Mouse (Mus musculus): ENCODE measurements around the gene Slc35g3.
A peak's percentile ranks its signal among the peaks of the same experiment; 100 is the strongest.

Slc35g3 gene

DNA sequence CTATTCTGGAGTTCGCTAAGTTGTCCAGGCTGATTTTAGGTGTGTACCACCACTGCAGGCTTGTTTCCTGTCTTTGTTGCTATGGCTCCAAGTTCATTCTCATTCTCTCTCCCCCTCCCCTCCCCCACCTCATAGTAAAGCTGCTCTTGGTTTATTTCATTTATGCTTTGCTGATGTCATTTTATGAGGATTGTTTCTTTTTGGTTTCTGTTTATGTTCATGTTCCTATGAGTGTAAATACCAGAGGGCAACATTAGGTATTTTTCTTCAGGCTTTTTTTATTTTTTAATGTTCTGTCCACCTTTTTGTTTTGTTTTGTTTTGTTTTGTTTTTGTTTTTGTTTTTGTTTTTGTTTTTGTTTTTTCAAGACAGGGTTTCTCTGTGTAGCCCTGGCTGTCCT, at the start of gene Slc35g3:
Slc35g3 (minus strand) TSS at position 101 of the 400 bp plus-strand sequence.
- DNase-seq: no peak

DNA sequence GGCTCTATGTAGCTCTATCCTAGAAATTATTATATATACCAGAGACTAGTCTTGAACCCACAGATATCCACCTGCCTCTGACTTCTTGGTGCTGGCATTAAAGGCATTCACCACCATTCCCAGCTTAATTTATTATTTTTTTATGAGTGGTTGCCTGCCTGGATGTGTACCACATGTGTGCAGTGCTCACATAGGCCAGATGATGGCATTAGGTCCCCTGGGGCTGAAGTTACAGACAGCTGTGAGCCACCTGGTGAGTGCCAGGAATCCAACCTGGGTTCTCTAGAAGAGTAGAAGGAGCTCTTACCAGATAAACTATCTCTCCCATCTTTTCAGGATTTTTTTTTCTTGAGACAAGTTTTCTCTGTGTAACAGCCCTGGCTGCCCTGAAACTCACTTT, 48.5 kb upstream of the Slc35g3 start:
- DNase-seq: no peak

DNA sequence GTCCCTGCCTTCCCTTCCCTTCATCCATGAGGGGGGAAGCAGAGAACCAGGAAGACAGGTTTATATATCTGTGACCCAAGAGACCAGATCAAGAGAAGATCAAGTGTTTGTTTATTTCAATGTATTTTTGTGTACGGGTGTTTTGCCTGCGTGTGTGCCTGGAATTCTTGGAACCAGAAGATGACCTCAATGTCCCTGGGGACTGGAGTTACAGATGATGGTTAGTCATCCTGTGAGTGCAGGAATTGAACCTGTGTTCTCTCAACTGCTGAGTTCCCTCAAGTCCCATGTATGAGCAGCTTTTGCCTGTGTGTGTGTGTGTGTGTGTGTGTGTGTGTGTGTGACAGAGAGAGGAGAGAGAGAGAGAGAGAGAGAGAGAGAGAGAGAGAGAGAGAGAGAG, 45.9 kb upstream of the Slc35g3 start:
- no peak for DNase-seq

DNA sequence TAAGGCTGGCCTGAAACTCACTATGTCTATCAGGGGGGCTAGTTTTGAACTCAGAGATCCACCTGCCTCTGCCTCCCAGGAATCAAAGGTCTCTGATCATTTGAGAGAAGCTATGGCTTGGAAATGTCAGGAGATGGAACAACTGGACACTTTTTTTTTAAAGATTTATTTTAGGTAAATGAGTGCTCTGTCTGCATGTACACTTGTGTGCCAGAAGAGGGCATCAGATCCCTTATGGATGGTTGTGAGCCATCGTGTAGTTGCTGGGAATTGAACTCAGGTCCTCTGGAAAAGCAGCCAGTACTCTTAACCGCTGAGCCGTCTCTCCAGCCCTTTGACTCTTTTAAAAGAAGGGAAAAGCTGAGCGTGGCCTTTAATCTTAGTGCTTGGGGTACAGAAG, 44.6 kb upstream of the Slc35g3 start:
- no peak for DNase-seq

DNA sequence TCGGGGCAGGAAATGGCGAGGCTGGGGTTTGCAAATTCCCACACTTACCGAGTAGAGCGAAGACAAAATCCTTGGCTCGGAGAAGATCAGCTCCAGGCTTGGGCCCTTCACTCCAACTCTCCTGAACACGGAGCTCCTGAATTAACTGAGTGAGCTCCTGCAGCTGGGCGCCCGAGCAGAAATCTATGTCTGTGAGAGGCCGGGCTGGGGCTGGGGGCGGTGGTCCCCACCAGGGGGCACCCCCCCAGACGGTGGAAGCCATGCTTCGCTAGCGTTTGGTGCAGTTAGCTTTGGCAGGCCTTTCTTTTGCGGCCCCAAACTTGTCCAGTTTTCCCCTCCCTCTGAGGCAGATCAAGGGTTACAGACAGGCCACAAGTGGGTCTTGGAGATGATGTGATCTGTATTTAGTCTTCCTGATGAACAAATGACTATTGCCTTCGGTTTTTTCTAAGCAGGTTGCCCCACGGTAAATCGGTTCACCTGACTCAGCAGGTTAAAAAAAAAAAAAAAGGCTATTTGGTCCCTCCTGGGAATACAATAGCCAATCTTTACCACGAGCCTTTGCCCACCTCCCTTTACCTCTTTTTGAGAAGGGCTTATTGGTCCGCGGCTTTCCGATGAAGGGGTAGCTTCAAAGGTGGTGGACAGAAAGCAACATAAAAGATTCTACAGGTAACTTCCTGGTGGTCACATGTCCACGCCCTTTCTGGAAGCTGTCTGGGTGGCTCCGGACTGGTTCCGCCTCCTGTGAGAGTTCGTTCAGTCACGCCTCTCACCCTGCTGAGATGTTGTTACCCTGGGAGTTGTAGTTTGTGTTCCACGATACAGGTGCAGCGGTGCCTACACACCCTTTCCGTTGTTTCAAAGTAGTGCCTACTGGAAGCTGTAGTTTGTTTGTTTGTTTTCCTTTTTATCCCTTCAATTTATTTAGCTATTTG, 43.5 kb upstream of the Slc35g3 start, which contains the start of gene Tmem102:
Tmem102 (minus strand) TSS at position 653 of the 938 bp plus-strand sequence.
- DNase-seq: peak; percentile 80

DNA sequence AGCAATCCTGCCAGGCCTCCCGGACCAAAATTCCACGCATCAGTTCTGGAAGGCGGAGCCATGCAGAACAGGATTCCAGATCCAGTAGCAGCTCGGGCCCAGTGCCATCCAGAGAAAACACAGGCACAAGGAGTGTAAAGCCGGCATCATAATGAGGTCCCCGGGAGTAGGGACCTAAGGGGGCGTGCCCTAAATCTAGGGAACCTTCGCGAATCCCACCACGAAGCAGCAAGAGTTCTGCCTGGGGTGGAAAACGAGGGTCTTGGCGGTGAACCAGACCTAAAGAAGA, 42.8 kb upstream of the Slc35g3 start:
- no peak for DNase-seq

DNA sequence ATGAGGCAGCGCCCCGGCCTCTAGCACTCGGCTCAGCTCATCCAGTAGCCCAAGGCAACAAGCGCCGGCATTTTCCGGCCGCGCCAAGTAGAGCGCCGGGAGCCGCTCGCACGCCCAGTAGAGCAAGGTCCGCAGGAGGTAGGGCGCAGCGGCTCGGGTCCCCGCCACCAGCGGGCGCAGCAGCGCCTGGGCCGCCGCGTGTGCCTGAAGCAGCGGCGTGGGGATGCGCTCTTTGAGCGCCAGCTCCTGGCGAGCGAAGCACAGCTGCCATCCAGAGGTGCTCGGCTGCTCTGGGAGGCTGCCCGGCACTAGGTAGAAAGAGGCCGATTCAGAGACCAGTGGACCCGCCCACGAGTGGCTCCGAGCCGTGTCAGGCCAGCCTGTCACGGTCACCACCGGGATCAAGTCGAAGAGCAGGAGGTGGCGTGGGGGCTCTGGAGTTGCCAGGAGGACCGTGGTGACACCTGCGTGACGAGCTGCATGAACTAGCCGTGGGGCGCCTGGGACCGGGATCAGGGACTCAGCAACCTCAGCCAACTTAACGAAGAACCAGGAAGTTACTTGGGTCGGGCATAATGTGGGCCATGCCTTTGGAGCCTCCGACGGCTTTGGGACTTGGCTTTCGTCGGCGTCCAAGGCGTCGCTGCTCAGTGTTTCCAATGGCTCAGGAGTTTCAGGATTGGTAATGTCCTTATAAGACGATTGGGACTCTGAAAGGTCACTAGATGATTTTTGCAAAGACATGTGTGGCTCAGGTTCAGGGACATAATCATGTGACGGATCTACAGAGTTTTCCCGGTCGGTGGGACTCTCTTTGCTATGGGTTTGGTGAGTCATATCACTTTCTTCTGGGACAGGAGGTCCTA, 42.3 kb upstream of the Slc35g3 start:
- peak; percentile 84 for DNase-seq

DNA sequence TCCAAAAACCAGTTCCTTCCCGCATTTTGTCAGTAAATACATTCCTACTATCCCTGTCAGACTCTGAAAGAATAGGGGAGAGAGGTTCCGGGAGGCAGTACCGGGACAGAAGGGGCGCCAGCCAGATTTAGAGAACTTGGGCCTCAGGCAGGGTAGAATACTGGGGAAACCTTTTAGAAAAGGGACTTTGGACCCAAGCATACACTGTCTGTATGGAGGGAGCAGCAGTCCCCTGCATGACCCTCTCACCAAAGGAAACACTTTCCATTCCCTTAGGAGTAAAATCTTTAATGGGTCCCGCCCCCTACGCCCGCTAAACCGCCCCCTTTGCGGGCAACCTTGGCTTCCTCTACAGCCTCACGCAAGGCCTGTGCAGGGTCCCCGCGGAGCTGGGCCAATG, 41.6 kb upstream of the Slc35g3 start:
- no peak for DNase-seq

DNA sequence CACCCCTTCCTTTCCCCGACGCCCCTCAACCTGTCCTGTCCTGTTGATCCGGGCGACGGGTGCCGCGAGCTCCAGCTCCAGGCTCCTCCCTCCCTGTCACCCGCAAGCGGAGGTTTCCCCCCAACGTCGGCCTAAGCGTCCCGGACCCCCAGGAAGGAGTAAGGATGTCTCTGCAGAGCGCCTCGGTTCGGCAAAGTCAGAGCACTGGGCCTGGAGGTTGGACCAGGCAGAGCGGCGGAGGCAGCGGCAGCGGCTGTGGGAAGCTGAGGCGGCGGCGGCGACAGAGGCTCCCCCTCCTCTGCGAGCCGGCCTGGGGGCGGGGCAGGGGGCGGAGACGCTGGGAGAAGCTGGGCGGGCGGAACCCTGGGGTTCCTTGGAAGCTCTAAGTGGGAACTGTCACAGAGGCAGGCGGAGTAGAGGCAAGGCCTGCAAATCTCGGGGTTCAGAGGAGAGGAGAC, 40.9 kb upstream of the Slc35g3 start:
- peak; percentile 86 for DNase-seq

DNA sequence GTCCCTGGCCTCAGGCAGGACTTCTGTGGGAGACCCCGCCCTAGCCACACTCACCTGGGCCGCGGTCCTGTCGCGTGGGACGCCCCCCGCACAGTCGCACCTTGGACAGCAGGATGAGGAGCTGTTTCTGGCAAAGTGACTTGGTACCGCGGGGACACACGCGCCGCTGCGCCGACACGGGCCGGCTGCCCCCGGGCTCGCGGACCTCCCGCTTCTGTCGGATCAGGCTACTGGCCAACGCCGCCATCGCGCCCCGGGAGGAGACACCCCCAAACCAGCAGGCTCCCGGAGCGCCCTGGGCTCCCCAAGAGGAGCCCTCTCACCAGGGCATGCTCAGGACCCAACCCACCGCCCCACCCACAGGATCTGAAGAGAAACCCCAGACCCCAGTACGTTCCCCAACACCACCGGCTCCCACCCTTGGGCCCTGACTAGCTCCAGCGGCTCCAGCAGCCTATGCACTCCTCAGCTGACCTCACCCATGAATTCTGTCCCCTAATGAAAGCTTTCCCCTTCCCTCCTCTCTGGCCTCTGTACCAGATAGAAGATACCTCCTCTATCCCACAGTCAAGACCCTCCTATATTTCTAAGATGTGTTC, 39.7 kb upstream of the Slc35g3 start, which contains the start of gene Fgf11:
Fgf11 (minus strand) TSS at position 479 of the 599 bp plus-strand sequence.
- DNase-seq: no peak

DNA sequence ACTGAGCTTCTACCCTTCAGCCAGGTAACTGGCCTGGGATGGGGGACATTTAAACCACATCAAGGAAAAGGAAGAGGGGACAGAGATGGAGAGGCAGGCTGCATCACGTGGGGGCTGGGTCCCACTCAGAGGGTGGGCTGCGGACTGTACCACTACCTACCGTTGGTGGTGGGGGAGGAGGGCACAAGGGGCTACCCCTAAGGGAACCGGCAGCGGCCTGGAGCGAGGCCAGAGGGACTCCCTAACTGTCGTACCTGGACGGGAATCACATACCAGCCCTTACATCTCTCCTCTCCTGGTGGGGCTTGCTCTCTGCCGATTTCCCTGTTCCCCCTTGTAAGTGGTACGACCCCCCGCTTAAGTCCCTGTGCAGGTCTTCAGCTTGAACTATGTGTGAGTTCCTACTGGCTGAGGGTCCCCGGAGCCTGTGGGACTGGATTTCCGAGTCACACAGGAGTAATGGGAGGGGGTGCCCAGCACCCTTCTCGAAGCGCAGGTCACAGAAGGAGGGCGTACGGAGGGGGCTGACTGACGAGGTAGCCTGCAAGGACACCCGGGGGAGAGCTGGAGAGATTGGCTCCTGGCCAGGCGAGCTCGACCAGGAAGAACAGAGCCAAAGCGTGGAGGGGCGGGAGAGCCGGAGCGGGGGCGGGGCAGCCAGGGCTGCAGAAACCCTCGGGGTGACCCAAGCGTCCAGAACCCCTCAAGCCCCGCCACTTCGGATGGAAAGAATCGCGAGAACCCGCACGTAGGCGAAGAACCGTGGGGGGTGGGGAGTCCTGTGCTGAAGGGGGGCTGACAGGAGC, 38.8 kb upstream of the Slc35g3 start:
- peak; percentile 54 for DNase-seq

DNA sequence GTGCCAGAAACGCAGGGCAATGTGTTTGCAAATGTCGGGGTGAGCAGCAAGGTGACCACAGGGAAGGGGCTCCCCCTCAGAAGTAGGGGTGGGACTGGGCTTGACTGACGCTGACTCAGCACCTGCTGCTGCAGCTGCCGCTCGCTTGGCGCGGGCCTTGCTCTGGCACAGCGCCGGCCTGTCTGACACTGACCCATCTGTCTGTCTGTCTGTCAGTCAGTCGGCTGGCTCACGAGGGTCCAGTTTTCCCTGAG, 38.3 kb upstream of the Slc35g3 start:
- DNase-seq: no peak

DNA sequence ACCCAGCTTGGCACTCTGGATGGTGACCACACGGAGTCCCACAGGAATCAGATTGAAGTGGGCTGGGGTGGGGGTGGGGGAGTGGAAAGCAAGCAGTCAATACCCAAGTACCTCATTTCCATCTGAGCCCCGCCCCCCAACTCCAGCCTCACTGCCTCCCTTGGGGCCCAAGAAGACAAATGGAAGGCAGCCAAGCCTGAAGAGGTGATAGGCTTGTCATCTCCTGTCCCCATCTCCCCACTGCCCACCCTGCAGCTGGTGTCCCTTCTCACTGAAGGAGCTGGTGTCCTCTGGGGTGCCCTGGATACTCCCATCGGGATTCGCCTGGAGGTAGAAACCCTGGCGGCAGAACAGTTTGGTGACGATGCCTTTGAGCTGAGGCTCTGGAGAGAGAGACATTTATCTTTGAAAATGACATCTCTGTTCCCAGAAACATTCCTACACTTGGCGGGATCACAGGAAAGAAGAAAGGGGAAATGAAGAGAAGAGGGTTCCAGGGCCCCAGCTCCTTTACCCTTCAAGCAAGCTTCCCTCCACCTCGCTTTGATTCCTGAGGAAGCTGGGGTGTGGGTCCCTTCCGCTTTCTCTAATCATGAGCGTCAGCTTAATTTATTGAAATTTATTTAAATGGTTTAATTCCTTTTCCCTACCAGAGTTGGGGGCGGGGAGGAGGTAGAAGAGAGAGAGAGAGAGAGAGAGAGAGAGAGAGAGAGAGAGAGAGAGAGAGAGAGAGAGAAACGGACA, 37.8 kb upstream of the Slc35g3 start:
- no peak for DNase-seq

DNA sequence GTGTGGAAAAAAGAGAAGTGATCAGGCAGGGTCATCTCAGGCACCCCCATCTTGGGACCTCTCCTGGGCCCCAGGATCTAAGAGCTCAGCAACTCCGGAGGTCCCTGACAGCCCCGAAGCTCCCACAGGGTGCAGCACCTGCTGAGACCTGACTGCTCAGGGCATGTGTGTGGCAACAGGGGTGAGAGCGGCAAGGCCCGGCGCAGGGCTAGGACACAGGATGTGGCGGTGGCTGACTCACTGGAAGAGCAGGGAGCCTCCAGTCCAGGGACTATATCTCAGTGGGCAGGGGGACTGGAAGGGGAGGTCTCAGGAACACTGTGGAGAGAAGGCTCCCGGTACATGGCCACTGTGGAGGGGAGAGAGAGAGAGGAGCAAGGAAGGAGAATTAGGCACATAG, 36.2 kb upstream of the Slc35g3 start:
- no peak for DNase-seq

DNA sequence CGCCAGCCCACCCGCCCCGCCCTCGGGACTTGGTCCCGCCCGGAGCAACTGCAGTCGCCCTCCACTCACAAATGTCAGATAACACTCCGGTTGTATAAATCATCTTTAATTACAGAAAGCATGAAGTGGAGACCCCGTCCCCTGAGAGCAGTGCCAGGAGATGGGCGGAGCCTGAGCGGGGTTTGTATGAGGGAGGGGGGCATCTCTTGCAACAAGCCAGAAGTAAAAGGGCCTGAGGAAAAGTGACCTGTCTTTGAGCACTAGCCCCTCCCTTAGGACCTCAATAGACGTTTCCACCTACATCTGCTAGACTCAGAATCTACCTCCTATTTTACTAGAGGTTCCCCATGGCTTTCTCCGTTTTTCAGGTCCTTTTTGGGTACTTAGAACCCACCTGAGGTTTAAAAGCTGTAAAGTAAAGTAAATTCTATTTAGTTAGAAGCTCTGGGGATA, 34.2 kb upstream of the Slc35g3 start:
- DNase-seq: no peak

DNA sequence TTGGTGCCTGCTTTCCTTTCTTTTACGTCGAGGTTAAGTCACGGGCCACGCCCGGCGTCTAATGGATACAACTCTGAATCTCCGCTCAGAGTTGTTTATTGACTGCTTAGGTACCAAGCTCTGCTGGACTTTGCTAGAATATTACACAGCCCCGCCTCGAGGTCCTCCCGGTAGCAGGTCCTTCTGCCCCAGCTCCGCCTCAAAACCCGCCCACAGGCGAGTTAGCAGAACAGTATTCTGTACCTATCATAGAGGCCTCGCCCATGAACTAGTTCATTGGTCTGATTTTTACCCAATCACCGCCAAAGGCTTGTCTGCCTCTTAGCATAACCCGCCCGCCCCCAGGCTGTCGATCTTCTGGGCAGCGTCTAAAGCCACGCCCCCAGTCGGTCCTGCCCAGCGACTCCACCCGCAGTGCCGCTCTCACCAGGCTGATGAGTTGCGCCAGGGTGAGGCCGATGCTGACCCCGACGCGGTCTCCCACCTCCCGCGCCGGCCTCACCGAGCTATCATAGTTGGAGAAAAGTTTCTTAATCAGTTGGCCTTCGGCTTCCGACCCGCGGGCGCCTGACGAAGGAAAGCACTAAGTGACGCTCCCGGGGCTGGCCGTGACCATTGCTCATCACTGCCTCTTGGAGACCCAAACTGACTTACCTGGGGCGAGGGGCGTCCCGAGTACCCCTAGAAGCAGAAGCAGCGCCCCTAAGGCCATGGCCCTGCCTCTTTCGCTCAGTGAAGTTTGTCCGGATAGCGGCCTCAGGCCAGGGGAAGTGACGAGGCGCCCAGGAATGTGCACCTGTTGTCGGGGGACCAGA, 33.6 kb upstream of the Slc35g3 start, which contains the start of gene Chrnb1:
Chrnb1 (minus strand) TSS at position 776 of the 815 bp plus-strand sequence.
- DNase-seq: peak; percentile 93

DNA sequence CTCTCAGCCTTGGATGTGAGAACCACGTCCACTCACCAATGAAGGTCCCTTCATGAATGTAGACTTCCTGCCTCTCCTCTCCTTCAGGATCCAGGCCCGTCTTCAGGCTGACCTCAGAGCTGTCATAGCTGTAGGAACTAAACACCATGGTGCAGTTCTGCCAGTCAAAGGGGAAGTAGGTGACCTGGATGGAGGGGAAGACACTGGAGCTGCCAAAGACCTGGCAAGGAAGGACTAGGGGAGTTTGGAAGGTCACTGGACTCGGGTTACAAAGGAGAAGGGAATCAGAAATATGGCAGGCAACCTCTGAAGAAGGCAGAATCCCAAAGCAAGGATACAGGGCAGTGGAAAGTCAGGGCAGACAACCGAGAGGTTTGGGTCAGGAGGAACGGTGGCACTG, 31.7 kb upstream of the Slc35g3 start:
- no peak for DNase-seq

DNA sequence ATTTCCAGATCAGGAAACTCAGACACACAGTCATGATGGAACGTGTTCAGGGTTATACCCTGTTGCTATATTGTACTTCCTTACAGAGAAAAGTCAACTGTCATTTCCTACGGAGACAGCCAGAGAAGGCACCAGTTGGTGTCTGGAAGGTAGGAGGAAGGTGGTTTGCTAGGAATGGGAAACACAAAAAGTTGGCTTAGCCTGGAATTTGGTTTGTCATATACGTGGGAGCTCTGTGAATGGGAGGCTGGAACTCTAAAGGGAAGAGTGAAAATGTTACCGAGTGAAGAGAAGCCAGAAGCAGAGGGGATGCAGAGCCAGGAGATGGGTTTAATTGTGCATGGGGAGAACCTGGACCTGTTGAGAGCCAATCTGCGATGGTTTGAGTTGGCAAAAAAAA, 29.7 kb upstream of the Slc35g3 start:
- DNase-seq: no peak

DNA sequence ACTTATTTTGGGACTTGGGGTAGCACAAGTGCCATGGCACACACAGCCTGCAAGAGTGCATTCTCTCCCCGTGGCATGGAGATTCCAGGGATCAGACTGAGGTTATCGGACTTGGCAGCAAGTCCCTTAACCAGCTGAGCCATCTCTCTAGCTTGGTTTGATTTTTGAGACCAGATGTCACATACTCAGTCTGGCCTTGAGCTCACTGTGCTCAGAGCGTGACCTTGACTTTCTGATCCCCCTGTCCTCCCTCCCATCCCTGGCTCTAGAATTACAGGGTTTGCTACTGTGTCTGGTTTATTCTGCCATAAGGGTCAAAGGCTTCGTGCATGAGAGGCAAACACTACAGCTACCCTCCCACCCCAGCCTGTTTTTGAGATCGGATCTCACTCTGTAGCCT, 27.7 kb upstream of the Slc35g3 start:
- no peak for DNase-seq

DNA sequence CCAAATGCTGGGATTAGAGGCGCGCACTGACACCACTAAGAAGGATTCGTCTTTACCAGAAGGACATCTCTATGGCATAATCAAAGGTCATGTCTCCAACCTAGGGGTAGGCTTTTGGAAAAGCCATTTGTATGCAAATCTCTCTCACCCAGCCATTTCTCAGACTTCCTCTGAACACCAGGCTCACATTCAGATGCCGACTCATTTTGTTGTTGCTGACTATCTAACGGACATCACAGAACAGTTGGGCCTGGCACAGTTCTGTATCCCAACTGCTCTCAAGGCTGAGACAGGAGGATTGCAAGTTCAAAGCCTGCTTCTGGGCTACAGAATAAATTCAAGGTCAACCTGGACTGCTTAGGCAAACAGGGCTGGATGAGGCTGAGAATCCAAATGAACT, 25.5 kb upstream of the Slc35g3 start:
- no peak for DNase-seq

DNA sequence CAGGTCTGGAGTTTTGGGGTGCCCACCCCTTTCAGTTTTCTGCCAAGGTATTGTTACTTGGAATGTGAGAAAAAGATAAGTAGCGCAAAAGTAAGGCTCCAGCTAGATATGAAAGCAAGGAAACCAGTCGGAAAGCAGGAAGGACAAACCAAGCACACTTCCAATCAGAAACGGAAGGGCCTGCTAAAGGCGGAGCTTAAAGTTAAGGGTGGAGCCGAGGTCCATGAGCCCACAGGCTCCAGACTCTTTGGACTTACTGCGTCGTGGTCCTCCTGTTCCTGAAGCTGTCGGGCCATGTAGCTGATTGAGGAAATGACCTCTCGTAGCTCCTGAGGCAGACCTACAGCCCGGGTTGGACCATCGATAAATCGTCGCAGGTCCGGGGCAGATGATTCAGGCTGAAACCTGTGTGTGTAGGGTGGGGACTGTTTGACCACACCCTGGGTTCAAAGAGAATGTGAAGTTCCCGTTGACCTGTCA, 23.1 kb upstream of the Slc35g3 start:
- peak; percentile 49 for DNase-seq

All from kidney, adult 18-20 months (tissue).